Mouse (Mus musculus) hindbrain, embryonic 13.5 days (tissue): ENCODE results near the gene Zbtb20. TPM values are rescaled to one million over a fixed set of nuclear protein-coding genes. Genes with fewer than 3 reads are reported as not detected.

Experiments used
- ATAC-seq: fragments of 200-750 bp; cut with Nextera tagmentation; 2 replicates; pipeline ENCODE4 v1.8.0; 2017; ENCODE audit warnings: moderate TSS enrichment; ENCODE audit not compliant: low FRiP score
- H3K27ac ChIP-seq: fragments of 300-500 bp; sonication (generic); 2 replicates; pipeline ENCODE4 v1.5.1; 2015; ENCODE audit warnings: inconsistent platforms, mild to moderate bottlenecking, moderate library complexity
- H3K27me3 ChIP-seq: fragments of 300-500 bp; sonication (generic); 2 replicates; pipeline ENCODE4 v1.6.1; 2015; ENCODE audit warnings: mild to moderate bottlenecking, inconsistent platforms
- H3K36me3 ChIP-seq: fragments of 300-500 bp; sonication (generic); 2 replicates; pipeline ENCODE4 v1.6.1; 2015; ENCODE audit warnings: mild to moderate bottlenecking, inconsistent platforms
- H3K4me1 ChIP-seq: fragments of 300-500 bp; sonication (generic); replicated peaks from 2 replicates; pipeline ENCODE4 v1.6.1; 2015; ENCODE audit warnings: inconsistent platforms
- H3K4me2 ChIP-seq: fragments of 300-500 bp; sonication (generic); 2 replicates; pipeline ENCODE4 v1.6.1; 2015; ENCODE audit warnings: inconsistent platforms, mild to moderate bottlenecking, moderate library complexity
- H3K4me3 ChIP-seq: fragments of 300-500 bp; sonication (generic); 2 replicates; pipeline ENCODE4 v1.5.1; 2015; ENCODE audit warnings: mild to moderate bottlenecking, inconsistent platforms
- H3K9ac ChIP-seq: fragments of 300-500 bp; sonication (generic); 2 replicates; pipeline ENCODE4 v1.6.1; 2015; ENCODE audit warnings: mild to moderate bottlenecking, inconsistent platforms
- H3K9me3 ChIP-seq: fragments of 300-500 bp; sonication (generic); 2 replicates; pipeline ENCODE4 v1.6.1; 2016; ENCODE audit warnings: inconsistent platforms
- WGBS: fragments of 180-500 bp; shearing (Covaris S2); methylation state at CpG from one replicate; pipeline ENCODE4 v1.1.7; 2015; 5-methylcytosine and 5-hydroxymethylcytosine counted together
- polyA plus RNA-seq: library from polyadenylated mRNA; unstranded; fragments of >200 nt; fragmentation: Nextera tagmentation; extraction: Ambion mirVana; gene quantifications from 2 replicates; pipeline ENCODE4 v1.2.1, GENCODE M21; 2015

Zbtb20 gene
- polyA plus RNA-seq, 1 experiment from 2014 or later: 65.7 TPM

GRCm38 (mm10) chr16:43094756-43095155, 219.1 kb downstream of the Zbtb20 start:
- ATAC-seq: no peak
- no peaks in the 10 kb centered on the region for H3K27me3 ChIP-seq
- no peak overlapping the region for H3K27ac ChIP-seq
- 81% methylated on average over 6 of the region's 6 CpGs for WGBS
- H3K4me3 ChIP-seq: no peak overlapping the region
- H3K36me3 ChIP-seq: no peaks in the 10 kb centered on the region
- H3K9ac ChIP-seq: no peak overlapping the region
- no peak overlapping the region for H3K4me2 ChIP-seq
- H3K4me1 ChIP-seq: 0 out of 2 replicates have a peak, but pooled peaks cover 3% of the 10 kb centered on the region
- no peaks in the 10 kb centered on the region for H3K9me3 ChIP-seq

DNA sequence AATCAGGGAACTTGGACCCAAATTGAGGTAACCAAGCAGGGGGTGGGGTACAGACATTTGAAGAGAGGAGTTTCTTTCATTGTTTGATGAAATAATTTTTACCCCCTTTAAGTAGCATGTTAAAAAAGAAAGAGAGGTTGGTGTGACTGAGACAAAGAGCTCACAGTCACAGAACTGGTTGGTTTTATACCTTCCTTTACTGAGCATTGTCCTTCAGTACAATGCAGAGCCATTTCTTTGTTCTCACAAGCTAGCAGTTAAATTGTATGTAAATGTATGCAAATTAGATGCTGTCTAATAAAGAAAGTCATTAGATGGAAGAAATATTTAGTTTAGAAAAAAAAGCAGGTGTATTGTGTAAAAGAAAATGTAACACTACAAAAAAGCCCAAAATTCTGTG, 220.4 kb downstream of the Zbtb20 start:
- no peaks in the 10 kb centered on the region for H3K36me3 ChIP-seq
- no peak overlapping the region for H3K4me3 ChIP-seq
- H3K27ac ChIP-seq: peak overlapping the region; percentile 71
- no peaks in the 10 kb centered on the region for H3K27me3 ChIP-seq
- no peak overlapping the region for H3K4me2 ChIP-seq
- H3K9me3 ChIP-seq: no peaks in the 10 kb centered on the region
- 0 out of 2 replicates have a peak, but pooled peaks cover 3% of the 10 kb centered on the region for H3K4me1 ChIP-seq
- H3K9ac ChIP-seq: no peak overlapping the region
- peak; percentile 76; the same call in 1 of the 2 replicates for ATAC-seq

DNA sequence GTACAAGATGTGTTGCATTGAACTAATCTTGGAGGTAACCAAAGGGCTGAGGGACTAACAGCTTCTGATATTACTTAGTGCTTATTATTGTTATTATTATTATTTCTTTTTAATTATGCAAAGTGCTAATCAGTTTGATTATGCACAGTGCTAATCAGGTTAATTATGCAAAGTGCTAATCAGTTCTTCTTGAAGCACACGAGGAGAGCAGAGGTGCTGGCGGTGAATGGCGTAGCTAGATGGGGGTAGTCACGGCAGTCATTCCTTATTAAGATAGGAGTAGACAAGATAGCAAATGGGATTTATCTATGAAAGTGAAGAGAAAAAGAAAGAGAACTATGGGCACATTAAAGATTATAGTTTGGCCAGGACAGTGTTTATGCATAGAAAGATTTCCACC, 222.5 kb downstream of the Zbtb20 start:
- no peaks in the 10 kb centered on the region for H3K36me3 ChIP-seq
- H3K27me3 ChIP-seq: no peaks in the 10 kb centered on the region
- H3K9me3 ChIP-seq: no peaks in the 10 kb centered on the region
- 0 out of 2 replicates have a peak, but pooled peaks cover 3% of the 10 kb centered on the region for H3K4me1 ChIP-seq
- H3K27ac ChIP-seq: no peak overlapping the region
- no peak overlapping the region for H3K4me2 ChIP-seq
- ATAC-seq: no peak
- no peak overlapping the region for H3K9ac ChIP-seq
- H3K4me3 ChIP-seq: no peak overlapping the region
- WGBS: 60% methylated on average over 4 of the region's 4 CpGs

DNA sequence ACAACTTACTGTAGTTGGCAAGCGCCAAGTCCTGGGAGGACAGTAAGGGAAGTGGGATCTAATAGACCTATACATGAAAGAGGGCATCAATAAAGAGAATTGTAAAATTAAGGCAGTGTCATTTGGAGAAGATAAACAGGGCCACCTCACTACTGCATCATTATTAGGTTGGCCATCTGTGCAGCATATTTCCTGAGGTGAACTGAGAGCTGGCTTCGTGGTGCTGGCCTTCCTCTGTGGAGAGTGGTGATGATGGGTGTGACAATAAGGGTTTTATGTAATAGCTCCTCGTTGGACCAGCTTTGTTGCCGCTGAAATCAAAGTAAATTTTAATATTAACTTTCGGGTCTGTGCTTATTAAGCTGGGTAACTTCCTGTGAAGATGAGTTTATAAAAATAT, 223.0 kb downstream of the Zbtb20 start:
- Histone ChIP-seq H3K36me3 (no peaks in the 10 kb centered on the region), H3K4me3 (no peak overlapping the region), H3K9ac (no peak overlapping the region), H3K27ac (no peak overlapping the region), H3K27me3 (no peaks in the 10 kb centered on the region), H3K9me3 (no peaks in the 10 kb centered on the region), H3K4me2 (no peak overlapping the region), H3K4me1 (0 out of 2 replicates have a peak, but pooled peaks cover 3% of the 10 kb centered on the region)
- no peak for ATAC-seq
- 88% methylated on average over 5 of the region's 5 CpGs for WGBS

GRCm38 (mm10) chr16:43111288-43111687, 235.6 kb downstream of the Zbtb20 start:
- Histone ChIP-seq H3K4me1 (no peaks in the 10 kb centered on the region), H3K27ac (no peak overlapping the region), H3K9ac (no peak overlapping the region), H3K27me3 (no peaks in the 10 kb centered on the region), H3K36me3 (no peaks in the 10 kb centered on the region), H3K4me2 (no peak overlapping the region), H3K4me3 (no peak overlapping the region), H3K9me3 (no peaks in the 10 kb centered on the region)
- ATAC-seq: no peak
- WGBS: 78% methylated on average over 1 of the region's 1 CpGs

GRCm38 (mm10) chr16:43113968-43114367, 238.3 kb downstream of the Zbtb20 start:
- Histone ChIP-seq H3K9me3 (no peaks in the 10 kb centered on the region), H3K36me3 (no peaks in the 10 kb centered on the region), H3K27me3 (no peaks in the 10 kb centered on the region), H3K4me1 (no peaks in the 10 kb centered on the region), H3K27ac (no peak overlapping the region), H3K9ac (no peak overlapping the region), H3K4me2 (no peak overlapping the region), H3K4me3 (no peak overlapping the region)
- WGBS: 52% methylated on average over 1 of the region's 1 CpGs
- ATAC-seq: no peak

DNA sequence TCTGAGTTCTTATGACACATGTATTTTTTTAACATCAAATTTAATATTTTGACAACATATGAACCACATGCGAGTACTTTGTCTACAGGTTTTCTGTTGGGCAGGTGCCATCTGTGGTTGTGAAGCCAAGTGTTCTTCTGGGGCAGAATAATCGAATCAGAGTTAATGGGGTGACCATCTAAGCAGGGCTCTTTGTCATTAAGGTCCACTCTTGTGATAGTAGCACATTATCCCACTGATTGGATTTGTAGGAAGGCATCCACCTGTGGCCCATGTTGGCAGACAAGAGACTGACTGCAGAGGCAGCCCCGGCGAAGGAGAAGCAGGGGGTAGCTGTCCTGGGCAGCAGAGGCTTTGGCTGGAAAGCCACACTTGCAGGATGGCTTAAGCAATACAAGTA, 254.3 kb downstream of the Zbtb20 start:
- ATAC-seq: no peak
- H3K9me3 ChIP-seq: no peaks in the 10 kb centered on the region
- H3K27me3 ChIP-seq: no peaks in the 10 kb centered on the region
- H3K4me1 ChIP-seq: peaks cover 14% of the 10 kb centered on the region
- no peaks in the 10 kb centered on the region for H3K36me3 ChIP-seq
- H3K4me3 ChIP-seq: no peak overlapping the region
- H3K27ac ChIP-seq: peak overlapping the region; percentile 67; the same call in 1 of the 2 replicates
- no peak overlapping the region for H3K4me2 ChIP-seq
- H3K9ac ChIP-seq: no peak overlapping the region
- WGBS: 72% methylated on average over 4 of the region's 4 CpGs

DNA sequence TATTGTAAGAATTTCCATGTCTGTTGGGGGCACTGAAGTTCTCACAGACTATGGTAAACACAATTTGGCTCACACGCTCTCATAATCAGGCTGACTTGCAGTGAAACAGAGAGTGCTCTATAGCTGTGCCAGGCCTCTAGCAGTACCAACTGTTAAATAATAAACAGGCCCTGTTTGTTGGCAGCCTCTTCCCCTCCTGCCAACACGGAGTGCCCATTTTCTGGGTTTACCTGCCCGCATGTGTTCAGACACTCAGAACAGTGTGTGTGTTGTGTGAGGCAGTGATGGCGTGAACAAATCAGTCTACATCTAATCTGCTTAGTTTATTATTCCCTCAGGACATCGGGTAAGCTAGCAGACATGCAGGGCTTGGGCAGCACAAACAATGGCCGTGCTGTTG, 254.9 kb downstream of the Zbtb20 start:
- 55% methylated on average over 6 of the region's 6 CpGs for WGBS
- Histone ChIP-seq H3K9me3 (no peaks in the 10 kb centered on the region), H3K27ac (peak overlapping the region; percentile 67), H3K4me1 (peaks cover 14% of the 10 kb centered on the region), H3K9ac (no peak overlapping the region), H3K27me3 (no peaks in the 10 kb centered on the region), H3K4me2 (no peak overlapping the region), H3K36me3 (no peaks in the 10 kb centered on the region), H3K4me3 (no peak overlapping the region)
- ATAC-seq: peak; percentile 76

GRCm38 (mm10) chr16:43131077-43131476, 255.4 kb downstream of the Zbtb20 start:
- H3K27ac ChIP-seq: no peak overlapping the region; the same call in 1 of the 2 replicates
- H3K27me3 ChIP-seq: no peaks in the 10 kb centered on the region
- no peaks in the 10 kb centered on the region for H3K9me3 ChIP-seq
- no peak overlapping the region for H3K4me3 ChIP-seq
- no peaks in the 10 kb centered on the region for H3K36me3 ChIP-seq
- no peak overlapping the region for H3K4me2 ChIP-seq
- ATAC-seq: no peak
- peaks cover 14% of the 10 kb centered on the region for H3K4me1 ChIP-seq
- H3K9ac ChIP-seq: no peak overlapping the region

GRCm38 (mm10) chr16:43168506-43168905, 292.8 kb downstream of the Zbtb20 start:
- no peak overlapping the region for H3K9ac ChIP-seq
- ATAC-seq: no peak
- no peaks in the 10 kb centered on the region for H3K9me3 ChIP-seq
- H3K27ac ChIP-seq: no peak overlapping the region
- no peaks in the 10 kb centered on the region for H3K36me3 ChIP-seq
- H3K27me3 ChIP-seq: no peaks in the 10 kb centered on the region
- no peaks in the 10 kb centered on the region for H3K4me1 ChIP-seq
- H3K4me3 ChIP-seq: no peak overlapping the region
- H3K4me2 ChIP-seq: no peak overlapping the region
- WGBS: 43% methylated on average over 4 of the region's 4 CpGs

DNA sequence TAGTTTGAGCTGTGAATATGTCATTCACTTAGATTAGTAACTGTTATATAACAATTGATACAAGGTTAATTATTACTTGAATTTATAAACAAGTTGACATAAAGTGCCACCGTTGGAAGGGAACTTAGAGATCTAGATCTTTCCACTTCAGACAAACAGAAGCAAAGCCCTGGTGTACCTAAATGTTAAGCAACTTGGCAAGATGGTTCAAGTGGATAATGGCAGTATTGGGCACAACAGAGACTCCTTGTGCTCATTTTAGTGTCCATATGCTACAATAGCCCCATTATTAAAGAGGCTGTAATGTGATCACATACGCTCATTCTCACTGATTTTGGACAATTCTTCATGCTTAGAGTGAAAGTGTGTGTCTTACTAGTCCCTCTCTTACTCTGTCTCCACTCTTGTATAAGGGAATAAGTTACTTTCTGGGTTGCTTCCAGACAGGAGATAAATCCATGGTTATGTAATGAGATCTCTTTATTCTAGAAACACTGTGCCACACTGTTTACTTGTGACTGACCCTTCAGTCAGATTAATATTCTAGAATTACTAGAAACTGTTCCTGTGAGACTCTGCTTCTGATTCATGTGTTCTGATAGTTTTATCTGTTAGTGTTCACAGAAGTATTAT, 293.7 kb downstream of the Zbtb20 start:
- ATAC-seq: no peak
- WGBS: 74% methylated on average over 2 of the region's 2 CpGs
- no peaks in the 10 kb centered on the region for H3K9me3 ChIP-seq
- no peaks in the 10 kb centered on the region for H3K27me3 ChIP-seq
- H3K4me3 ChIP-seq: no peak overlapping the region
- no peaks in the 10 kb centered on the region for H3K4me1 ChIP-seq
- H3K4me2 ChIP-seq: no peak overlapping the region
- H3K27ac ChIP-seq: no peak overlapping the region
- no peak overlapping the region for H3K9ac ChIP-seq
- H3K36me3 ChIP-seq: no peaks in the 10 kb centered on the region

DNA sequence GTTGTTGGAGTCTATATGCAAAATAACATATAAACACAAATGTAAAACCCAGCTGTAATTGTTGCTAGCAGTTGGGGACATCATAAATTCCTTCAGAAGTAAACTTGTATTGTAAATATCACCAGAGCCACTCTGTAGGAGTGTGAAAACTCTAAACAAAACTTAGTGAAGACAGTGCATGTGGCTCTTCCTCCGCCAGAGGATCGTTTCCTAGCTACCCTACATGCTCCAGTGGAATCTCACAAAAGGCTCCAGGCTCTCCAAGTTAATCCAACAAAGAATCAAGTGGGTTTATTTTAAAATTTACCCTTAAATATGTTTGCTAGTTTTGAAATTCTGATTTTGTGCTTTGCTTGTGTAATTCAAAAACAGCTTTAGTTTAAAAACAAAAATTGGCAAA, 296.5 kb downstream of the Zbtb20 start:
- H3K27ac ChIP-seq: no peak overlapping the region
- 19% methylated on average over 2 of the region's 2 CpGs for WGBS
- no peaks in the 10 kb centered on the region for H3K9me3 ChIP-seq

DNA sequence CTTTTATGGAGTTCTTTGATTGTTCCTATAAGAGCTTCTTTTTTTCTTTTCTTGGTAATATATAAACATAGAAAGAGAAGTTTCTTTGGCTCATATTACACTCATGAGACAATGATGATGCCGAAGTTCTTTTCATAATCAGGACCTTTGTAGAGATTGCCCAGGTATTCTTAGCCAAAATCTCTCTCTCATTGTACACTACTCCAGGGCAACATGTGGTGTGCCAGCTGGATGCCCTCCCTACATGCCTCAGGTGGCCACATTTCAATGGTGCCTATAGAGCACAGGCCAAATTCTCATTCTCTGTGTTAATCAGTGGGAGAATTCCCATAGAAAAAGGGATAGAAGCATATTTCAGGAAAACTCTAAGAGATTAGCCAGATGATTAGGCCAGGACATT, 297.2 kb downstream of the Zbtb20 start:
- ATAC-seq: no peak
- Histone ChIP-seq H3K9ac (no peak overlapping the region), H3K9me3 (no peaks in the 10 kb centered on the region), H3K27me3 (no peaks in the 10 kb centered on the region), H3K36me3 (no peaks in the 10 kb centered on the region), H3K4me3 (no peak overlapping the region), H3K4me2 (no peak overlapping the region), H3K4me1 (no peaks in the 10 kb centered on the region), H3K27ac (no peak overlapping the region)
- WGBS: 50% methylated on average over 1 of the region's 1 CpGs

More for the DNA sequence above, 296.5 kb downstream of the Zbtb20 start:
- Histone ChIP-seq H3K4me2 (no peak overlapping the region), H3K36me3 (no peaks in the 10 kb centered on the region), H3K9ac (no peak overlapping the region), H3K27me3 (no peaks in the 10 kb centered on the region), H3K4me1 (no peaks in the 10 kb centered on the region), H3K4me3 (no peak overlapping the region)
- no peak for ATAC-seq
